Mouse (Mus musculus) bone marrow macrophage, adult 2 months (primary cell): ENCODE results near the gene Tppp2.

Experiments used
- CTCF ChIP-seq: IDR thresholded peaks from 2 replicates; pipeline ENCODE4 v1.5.1; 2012; ENCODE audit warnings: low read depth, mild to moderate bottlenecking, low read length, moderate library complexity
- POLR2A ChIP-seq: IDR thresholded peaks from 2 replicates; pipeline ENCODE4 v1.6.1; 2012; ENCODE audit warnings: mild to moderate bottlenecking, low read depth, low read length, borderline replicate concordance

DNA sequence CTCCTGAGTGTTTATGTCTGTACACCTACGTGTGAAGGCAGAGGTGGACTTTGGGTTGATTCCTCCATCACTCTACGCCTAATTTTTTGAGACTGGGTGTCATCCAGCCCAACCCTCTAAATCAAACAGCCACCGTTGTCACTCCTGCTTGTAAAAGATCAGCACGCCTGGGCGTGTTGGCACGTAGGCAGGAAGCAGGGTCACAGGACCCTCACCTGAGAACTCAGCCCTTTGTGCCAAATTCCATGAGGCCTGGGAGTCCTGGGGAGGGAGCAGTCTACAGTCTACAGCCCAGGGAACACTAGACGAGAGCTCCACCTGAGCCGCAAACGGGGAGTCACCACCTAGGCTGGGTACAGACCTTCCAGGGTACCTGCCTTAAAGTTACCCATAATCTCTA is 14.4 kb upstream of the Tppp2 start:
- TF ChIP-seq CTCF (no peak), POLR2A (no peak)
